Mouse (Mus musculus) neural tube, embryonic 12.5 days (tissue): Measurements from ENCODE around the gene Edc3. TPM values are rescaled to one million over a fixed set of nuclear protein-coding genes. Genes with fewer than 3 reads are reported as not detected.
A peak's percentile ranks its signal among the peaks of the same experiment; 100 is the strongest.

ENCODE experiments used
- ATAC-seq: fragments of 200-750 bp; cut with Nextera tagmentation; 2 replicates; pipeline ENCODE4 v1.8.0; 2017; ENCODE audit warnings: low read depth, mild to moderate bottlenecking, moderate TSS enrichment, moderate library complexity; ENCODE audit not compliant: low FRiP score
- H3K27ac ChIP-seq: fragments of 300-500 bp; sonication (generic); 2 replicates; pipeline ENCODE4 v1.5.1; 2016
- H3K27me3 ChIP-seq: fragments of 300-500 bp; sonication (generic); replicated peaks from 2 replicates; pipeline ENCODE4 v1.6.1; 2016; ENCODE audit warnings: mild to moderate bottlenecking
- H3K36me3 ChIP-seq: fragments of 300-500 bp; sonication (generic); 2 replicates; pipeline ENCODE4 v1.6.1; 2016; ENCODE audit warnings: mild to moderate bottlenecking
- H3K4me1 ChIP-seq: fragments of 300-500 bp; sonication (generic); 2 replicates; pipeline ENCODE4 v1.6.1; 2016
- H3K4me2 ChIP-seq: fragments of 300-500 bp; sonication (generic); replicated peaks from 2 replicates; pipeline ENCODE4 v1.6.1; 2016; ENCODE audit warnings: mild to moderate bottlenecking
- H3K4me3 ChIP-seq: fragments of 300-500 bp; sonication (generic); 2 replicates; pipeline ENCODE4 v1.5.1; 2016
- H3K9ac ChIP-seq: fragments of 300-500 bp; sonication (generic); 2 replicates; pipeline ENCODE4 v1.6.1; 2016; ENCODE audit warnings: mild to moderate bottlenecking
- H3K9me3 ChIP-seq: fragments of 300-500 bp; sonication (generic); 2 replicates; pipeline ENCODE4 v1.6.1; 2016; ENCODE audit warnings: mild to moderate bottlenecking
- WGBS: fragments of 180-500 bp; shearing (Covaris S2); methylation state at CpG from one replicate; pipeline ENCODE4 v1.1.7; 2016; 5-methylcytosine and 5-hydroxymethylcytosine counted together
- polyA plus RNA-seq: library from polyadenylated mRNA; unstranded; fragments of >200 nt; fragmentation: Nextera tagmentation; extraction: Ambion mirVana; gene quantifications from 2 replicates; pipeline ENCODE4 v1.2.1, GENCODE M21; 2016

Gene Edc3
- polyA plus RNA-seq: 38.4 and 41.0 TPM in 2 replicates

DNA sequence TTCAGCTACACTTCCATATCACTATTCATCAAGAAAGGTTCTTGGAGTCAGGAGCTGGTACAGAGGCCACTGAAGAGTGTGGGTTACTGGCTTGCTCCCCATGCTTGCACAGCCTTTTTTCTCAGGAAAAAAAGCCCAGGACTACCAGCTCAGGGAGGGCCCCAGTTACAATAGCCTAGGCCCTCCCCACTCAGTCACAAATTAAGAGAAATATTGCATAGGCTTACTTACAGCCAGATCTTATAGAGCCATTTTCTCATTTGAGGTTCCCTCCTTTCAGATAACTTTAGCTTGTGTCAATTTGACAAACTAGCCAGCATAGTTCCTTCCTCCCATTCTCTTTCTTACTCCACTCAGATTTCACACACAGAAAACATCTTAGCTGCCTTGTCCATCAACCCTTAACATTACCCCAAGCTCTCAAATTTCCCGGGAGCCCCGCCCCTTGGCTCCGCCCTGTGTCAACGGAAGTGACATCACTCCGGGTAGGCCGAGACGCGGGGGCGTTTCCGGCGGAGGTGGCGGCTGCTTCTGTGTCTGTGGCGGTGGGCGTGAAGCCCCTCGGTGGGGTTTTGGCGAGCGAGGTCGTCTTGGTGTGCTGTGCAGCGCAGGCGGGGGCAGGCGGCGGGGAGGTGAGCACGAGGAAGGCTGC, at the start of gene Edc3:
TSS of gene Edc3 (plus strand) at position 473 of the 652 bp plus-strand sequence.
- Histone ChIP-seq H3K36me3 (peaks cover 1% of the 10 kb centered on the region; the same call in 1 of the 2 replicates), H3K27ac (peak within 1 kb of the TSS; percentile 60; the same call in 1 of the 2 replicates), H3K4me1 (peaks cover 8% of the 10 kb centered on the region; the same call in 1 of the 2 replicates), H3K9me3 (peaks cover 6% of the 10 kb centered on the region; the same call in 1 of the 2 replicates), H3K9ac (peak within 1 kb of the TSS; percentile 86), H3K4me2 (peak within 1 kb of the TSS; percentile 75), H3K27me3 (no peaks in the 10 kb centered on the region), H3K4me3 (peak within 1 kb of the TSS; percentile 89)
- WGBS: under 1% methylated on average over 23 of the region's 23 CpGs
- peak; percentile 93 for ATAC-seq

DNA sequence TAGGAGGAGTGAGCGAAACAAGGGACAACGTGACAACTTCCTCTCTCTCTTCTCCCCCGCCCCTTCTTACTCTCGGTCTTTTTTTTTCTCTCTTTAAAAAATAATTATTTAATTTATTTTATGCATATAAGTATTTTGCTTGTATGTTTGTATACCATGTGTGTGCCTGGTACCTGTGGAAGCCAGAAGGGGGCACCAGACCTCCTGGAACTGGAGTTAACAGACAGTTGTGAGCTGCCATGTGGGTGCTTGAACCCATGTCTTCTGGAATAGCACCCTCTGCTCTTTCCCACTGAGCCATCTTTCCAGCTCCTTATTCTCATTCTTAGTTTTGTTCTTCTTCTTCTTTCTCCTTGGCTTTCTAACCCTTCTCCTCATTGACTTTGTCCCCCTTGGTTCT, 49.4 kb upstream of the Edc3 start:
- H3K27me3 ChIP-seq: no peaks in the 10 kb centered on the region
- no peak overlapping the region for H3K9ac ChIP-seq
- no peak overlapping the region for H3K4me3 ChIP-seq
- WGBS: 82% methylated on average over 4 of the region's 4 CpGs
- no peaks in the 10 kb centered on the region for H3K36me3 ChIP-seq
- ATAC-seq: no peak
- H3K4me2 ChIP-seq: no peak overlapping the region
- no peaks in the 10 kb centered on the region for H3K9me3 ChIP-seq
- H3K4me1 ChIP-seq: peaks cover 3% of the 10 kb centered on the region; the same call in 1 of the 2 replicates
- no peak overlapping the region for H3K27ac ChIP-seq

DNA sequence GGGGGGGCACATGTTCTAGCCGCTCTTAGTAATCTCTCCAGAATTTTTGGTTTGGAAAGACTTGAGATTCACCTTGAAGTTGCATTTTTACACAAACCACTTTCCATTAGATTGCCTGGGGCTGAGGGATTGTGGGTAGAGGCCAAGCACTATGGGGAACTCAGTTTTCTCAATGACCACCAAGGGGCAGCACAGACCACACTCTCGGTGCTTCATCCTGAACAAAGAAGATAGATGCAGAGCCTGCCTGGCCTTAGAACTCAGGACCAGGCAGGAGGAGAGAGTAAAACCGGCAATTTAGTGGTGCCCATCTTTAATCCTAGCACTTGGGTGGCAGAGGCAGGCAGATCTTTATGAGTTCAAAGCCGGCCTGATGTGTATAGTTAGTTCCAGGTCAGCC, 48.6 kb upstream of the Edc3 start:
- ATAC-seq: no peak
- peaks cover 3% of the 10 kb centered on the region; the same call in 1 of the 2 replicates for H3K4me1 ChIP-seq
- no peaks in the 10 kb centered on the region for H3K27me3 ChIP-seq
- 31% methylated on average over 4 of the region's 4 CpGs for WGBS
- no peak overlapping the region for H3K4me3 ChIP-seq
- no peaks in the 10 kb centered on the region for H3K9me3 ChIP-seq
- H3K4me2 ChIP-seq: no peak overlapping the region
- H3K27ac ChIP-seq: no peak overlapping the region
- H3K9ac ChIP-seq: no peak overlapping the region
- no peaks in the 10 kb centered on the region for H3K36me3 ChIP-seq

DNA sequence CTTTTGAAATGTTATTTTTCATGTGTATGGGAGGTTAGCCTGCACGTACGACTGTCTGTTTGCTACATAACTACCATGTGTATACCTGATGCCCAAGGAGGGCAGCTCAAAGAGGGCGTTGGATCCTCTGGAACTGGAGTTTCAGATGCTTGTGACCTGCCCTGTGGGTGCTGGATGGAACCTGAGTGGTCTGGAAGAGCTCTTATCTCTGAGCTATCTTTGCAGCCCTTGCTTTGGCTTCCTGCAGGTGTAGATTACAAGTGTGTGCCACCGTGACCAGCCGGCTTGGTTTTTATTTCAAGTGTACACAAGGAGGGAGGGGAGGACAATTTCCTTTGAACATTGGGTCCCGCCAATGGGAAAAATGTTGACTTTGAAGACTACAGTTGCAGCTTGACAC, 47.8 kb upstream of the Edc3 start:
- no peak overlapping the region for H3K4me3 ChIP-seq
- peaks cover 3% of the 10 kb centered on the region; the same call in 1 of the 2 replicates for H3K4me1 ChIP-seq
- H3K4me2 ChIP-seq: no peak overlapping the region
- 87% methylated on average over 6 of the region's 6 CpGs for WGBS
- no peaks in the 10 kb centered on the region for H3K9me3 ChIP-seq
- H3K9ac ChIP-seq: no peak overlapping the region
- no peak for ATAC-seq
- H3K36me3 ChIP-seq: no peaks in the 10 kb centered on the region
- no peaks in the 10 kb centered on the region for H3K27me3 ChIP-seq
- H3K27ac ChIP-seq: no peak overlapping the region

DNA sequence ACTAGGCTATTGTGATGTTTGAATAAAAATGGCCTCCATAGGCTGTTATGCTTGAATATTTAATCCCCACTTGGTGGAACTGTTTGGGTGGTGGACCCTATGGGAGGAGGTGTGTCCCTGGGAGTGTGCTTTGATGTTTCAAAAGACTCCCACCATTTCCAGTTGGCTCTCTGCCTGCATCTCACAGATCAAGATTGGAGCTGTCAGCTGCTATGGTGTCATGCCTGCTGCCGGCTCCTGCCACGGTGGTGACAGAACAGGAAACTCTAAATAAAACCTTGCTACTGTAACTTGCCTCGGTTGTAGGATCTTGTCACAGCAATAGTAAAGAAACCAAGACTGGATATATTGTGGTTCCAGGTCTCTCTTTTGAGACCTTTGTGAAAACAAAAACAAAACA, 46.8 kb upstream of the Edc3 start:
- Histone ChIP-seq H3K27ac (no peak overlapping the region), H3K4me2 (no peak overlapping the region), H3K9me3 (no peaks in the 10 kb centered on the region), H3K4me1 (no peaks in the 10 kb centered on the region), H3K9ac (no peak overlapping the region), H3K4me3 (no peak overlapping the region), H3K27me3 (no peaks in the 10 kb centered on the region), H3K36me3 (no peaks in the 10 kb centered on the region)
- WGBS: 88% methylated on average over 3 of the region's 3 CpGs
- no peak for ATAC-seq

DNA sequence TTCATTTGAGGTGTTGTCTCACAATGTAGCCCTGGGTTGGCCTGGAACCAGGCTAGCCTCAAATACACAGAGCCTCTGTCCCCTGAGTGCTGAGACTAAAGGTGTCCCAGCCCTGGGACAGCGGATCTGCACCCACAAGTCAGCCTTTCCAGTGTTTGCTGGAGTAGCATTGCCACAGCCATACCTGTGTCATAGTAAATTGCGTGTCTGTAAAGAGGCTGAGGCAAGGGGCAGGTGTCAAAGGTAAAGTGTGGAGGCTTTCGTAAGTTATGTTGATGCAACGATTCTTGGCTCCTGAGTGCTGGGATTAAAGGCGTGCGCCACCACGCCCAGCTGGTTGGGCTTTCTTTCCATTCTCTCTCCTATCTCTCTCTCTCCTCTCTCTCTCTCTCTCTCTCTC, 43.7 kb upstream of the Edc3 start:
- 76% methylated on average over 7 of the region's 7 CpGs for WGBS
- no peak overlapping the region for H3K4me3 ChIP-seq
- H3K4me2 ChIP-seq: no peak overlapping the region
- no peaks in the 10 kb centered on the region for H3K9me3 ChIP-seq
- no peak overlapping the region for H3K9ac ChIP-seq
- no peaks in the 10 kb centered on the region for H3K36me3 ChIP-seq
- ATAC-seq: no peak
- no peaks in the 10 kb centered on the region for H3K4me1 ChIP-seq
- H3K27ac ChIP-seq: no peak overlapping the region
- H3K27me3 ChIP-seq: no peaks in the 10 kb centered on the region

DNA sequence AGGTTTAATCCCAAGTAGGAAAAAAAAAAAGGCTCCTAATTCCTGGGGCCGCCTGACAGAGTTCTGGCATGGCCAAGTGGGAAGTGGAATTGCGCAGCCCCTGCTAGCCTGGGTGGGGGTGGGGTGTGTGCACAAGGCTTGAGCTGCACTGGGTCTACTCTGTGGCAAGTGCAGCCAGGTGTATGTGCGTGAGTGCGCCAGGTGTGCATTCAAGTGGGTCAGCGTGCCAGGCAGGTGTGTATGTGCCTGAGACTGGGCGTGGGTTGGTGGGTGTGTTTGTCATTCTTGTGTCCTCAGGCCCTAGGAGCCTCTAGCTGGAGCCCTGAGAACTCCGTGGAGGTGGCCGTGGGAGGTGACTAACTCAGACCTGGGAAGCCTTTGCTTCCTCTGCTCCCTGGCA, 41.8 kb upstream of the Edc3 start:
- Histone ChIP-seq H3K9me3 (no peaks in the 10 kb centered on the region), H3K4me2 (no peak overlapping the region), H3K4me3 (no peak overlapping the region), H3K9ac (no peak overlapping the region), H3K27ac (no peak overlapping the region), H3K4me1 (no peaks in the 10 kb centered on the region), H3K27me3 (no peaks in the 10 kb centered on the region), H3K36me3 (no peaks in the 10 kb centered on the region)
- ATAC-seq: no peak
- 88% methylated on average over 8 of the region's 8 CpGs for WGBS

DNA sequence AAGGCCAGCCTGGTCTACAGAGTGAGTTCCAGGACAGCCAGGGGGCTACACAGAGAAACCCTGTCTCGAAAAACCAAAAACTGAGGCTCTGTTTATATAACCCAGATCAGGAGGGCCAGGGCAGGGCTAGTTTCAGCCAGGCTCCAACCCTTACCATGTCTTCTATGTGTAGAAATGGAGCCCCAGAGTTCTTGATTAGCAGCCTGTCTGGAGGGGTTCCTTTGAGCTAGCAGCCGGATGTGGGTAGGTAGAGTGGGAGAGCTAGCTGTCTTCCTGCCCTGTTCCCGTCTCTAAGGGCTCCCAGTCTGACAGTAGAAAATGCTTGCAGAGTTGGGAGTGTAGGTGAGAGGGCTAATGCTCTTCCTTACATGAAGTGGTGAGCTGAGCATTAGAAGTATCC, 41.2 kb upstream of the Edc3 start:
- 75% methylated on average over 3 of the region's 3 CpGs for WGBS
- Histone ChIP-seq H3K9ac (no peak overlapping the region), H3K9me3 (no peaks in the 10 kb centered on the region), H3K4me1 (no peaks in the 10 kb centered on the region), H3K36me3 (no peaks in the 10 kb centered on the region), H3K27me3 (no peaks in the 10 kb centered on the region), H3K27ac (no peak overlapping the region), H3K4me2 (no peak overlapping the region), H3K4me3 (no peak overlapping the region)
- no peak for ATAC-seq

DNA sequence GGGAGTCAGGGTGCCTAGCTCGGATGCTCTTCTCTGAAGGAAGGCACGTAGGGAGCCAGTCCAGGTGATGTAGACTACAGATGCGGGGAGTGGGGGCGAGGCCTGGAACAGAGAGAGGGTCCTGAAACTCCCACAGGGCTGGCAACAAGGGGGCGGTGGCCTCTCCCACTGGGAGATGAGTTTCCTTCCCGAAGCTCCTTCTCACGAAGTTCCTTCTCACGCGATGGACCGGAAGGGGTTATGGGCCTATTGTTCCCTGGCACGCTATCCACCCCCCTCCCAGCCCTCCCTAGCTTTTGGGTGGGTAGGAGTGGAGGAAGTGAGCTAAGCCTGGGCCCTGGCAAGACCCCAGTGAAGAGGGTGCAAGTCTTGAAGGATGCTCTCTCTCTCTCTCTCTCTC, 40.5 kb upstream of the Edc3 start:
- H3K36me3 ChIP-seq: no peaks in the 10 kb centered on the region
- no peak overlapping the region for H3K9ac ChIP-seq
- H3K27me3 ChIP-seq: no peaks in the 10 kb centered on the region
- H3K9me3 ChIP-seq: no peaks in the 10 kb centered on the region
- ATAC-seq: no peak
- H3K4me2 ChIP-seq: no peak overlapping the region
- no peaks in the 10 kb centered on the region for H3K4me1 ChIP-seq
- H3K27ac ChIP-seq: no peak overlapping the region
- WGBS: 60% methylated on average over 11 of the region's 11 CpGs
- no peak overlapping the region for H3K4me3 ChIP-seq

DNA sequence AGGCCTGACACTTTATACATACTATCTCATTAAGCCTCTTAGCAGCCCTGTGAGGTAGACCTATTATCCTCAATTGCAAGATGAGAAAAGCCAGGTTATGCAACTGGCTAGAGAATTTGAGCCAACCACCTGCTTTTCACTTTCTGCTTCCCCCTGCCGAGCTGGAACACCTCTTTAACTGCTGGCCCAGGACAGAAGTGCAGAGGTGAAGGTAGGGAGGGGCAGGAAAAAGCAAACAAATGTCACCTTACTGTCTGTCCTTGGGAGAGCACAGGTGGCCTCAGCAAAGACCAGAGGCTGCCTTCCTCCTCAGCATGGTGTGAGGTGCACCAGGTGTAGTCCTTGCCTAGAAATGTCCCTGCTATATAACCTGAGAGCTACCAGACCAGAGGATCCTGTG, 40.1 kb upstream of the Edc3 start:
- Histone ChIP-seq H3K4me1 (no peaks in the 10 kb centered on the region), H3K4me2 (no peak overlapping the region), H3K9ac (no peak overlapping the region), H3K9me3 (no peaks in the 10 kb centered on the region), H3K4me3 (no peak overlapping the region), H3K27ac (no peak overlapping the region), H3K36me3 (no peaks in the 10 kb centered on the region), H3K27me3 (no peaks in the 10 kb centered on the region)
- 42% methylated on average over 1 of the region's 1 CpGs for WGBS
- no peak for ATAC-seq

DNA sequence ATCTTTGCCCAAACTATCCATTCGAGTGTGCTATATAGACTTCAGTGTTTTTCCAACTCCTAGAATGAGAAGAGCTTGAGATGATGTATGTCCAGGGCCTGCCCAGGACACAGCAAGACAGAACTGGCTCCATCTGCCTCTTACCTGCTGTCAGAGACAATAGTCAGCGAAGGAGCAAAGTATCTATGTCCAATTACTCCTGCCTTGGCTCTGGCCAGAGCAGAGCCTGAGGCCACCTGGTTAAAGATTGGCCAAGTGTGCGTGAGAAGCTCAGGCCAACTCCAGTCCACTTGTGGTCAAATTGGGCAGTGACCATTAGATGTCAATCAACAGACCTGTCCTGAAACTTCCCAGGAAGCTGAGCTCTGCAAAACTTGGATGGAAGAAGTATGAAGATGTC, 38.8 kb upstream of the Edc3 start:
- Histone ChIP-seq H3K9ac (no peak overlapping the region), H3K27ac (no peak overlapping the region), H3K27me3 (no peaks in the 10 kb centered on the region), H3K36me3 (no peaks in the 10 kb centered on the region), H3K4me2 (no peak overlapping the region), H3K4me1 (no peaks in the 10 kb centered on the region), H3K4me3 (no peak overlapping the region), H3K9me3 (no peaks in the 10 kb centered on the region)
- 84% methylated on average over 3 of the region's 3 CpGs for WGBS
- no peak for ATAC-seq

DNA sequence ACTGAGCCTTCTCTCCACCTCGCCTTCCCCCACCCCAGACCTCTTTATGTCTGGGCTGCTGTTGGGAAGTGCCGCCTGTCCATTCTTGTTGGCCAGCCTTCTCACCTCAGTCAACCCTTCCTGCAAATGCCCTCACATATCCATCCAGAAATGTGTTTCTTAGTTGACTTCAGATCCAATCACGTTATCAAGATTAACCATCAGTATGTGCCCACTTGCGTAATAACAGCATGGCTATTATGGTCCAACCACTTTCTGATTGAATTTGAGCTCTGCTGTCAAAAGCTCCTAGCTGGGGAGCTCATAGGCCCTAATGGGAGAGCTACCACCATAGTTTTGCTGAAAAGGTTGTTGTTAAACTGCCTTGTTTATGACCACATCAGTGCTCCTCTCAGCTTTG, 37.3 kb upstream of the Edc3 start:
- 90% methylated on average over 4 of the region's 4 CpGs for WGBS
- H3K27me3 ChIP-seq: no peaks in the 10 kb centered on the region

DNA sequence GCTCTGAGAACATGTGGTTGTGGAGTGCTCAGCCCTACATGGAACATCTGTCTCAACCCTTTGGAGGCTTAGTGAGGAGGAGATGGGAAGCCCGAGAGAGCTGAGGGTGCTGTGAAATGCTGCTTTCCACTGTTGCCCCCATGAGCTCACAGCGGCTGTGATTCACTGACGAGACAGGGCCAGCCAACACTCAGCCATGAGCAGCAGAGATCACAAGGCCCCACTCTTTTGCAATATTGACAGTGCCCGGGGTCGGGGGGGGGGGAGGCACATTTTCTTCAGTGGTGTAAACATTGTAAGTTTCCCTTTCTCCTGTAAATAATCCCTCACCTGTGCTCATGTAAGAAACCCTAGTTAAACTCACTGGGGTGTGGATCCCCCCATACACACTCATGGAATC, 36.8 kb upstream of the Edc3 start:
- Histone ChIP-seq H3K9me3 (no peaks in the 10 kb centered on the region), H3K36me3 (no peaks in the 10 kb centered on the region), H3K4me1 (no peaks in the 10 kb centered on the region), H3K4me2 (no peak overlapping the region), H3K27me3 (no peaks in the 10 kb centered on the region), H3K4me3 (no peak overlapping the region), H3K27ac (no peak overlapping the region), H3K9ac (no peak overlapping the region)
- 86% methylated on average over 5 of the region's 5 CpGs for WGBS
- no peak for ATAC-seq

More for the DNA sequence above, 37.3 kb upstream of the Edc3 start:
- Histone ChIP-seq H3K9ac (no peak overlapping the region), H3K4me1 (no peaks in the 10 kb centered on the region), H3K36me3 (no peaks in the 10 kb centered on the region), H3K9me3 (no peaks in the 10 kb centered on the region), H3K27ac (no peak overlapping the region), H3K4me2 (no peak overlapping the region), H3K4me3 (no peak overlapping the region)
- no peak for ATAC-seq
